Mouse (Mus musculus) right cerebral cortex, postnatal 10 days (tissue): ENCODE measurements around the gene Dnaic2.

Experiments
- DNase-seq, 2 experiments: peaks; one replicate each; pipeline ENCODE4 v3.0.0; 2021; ENCODE audit warnings: low spot score in 2 of 2

Gene Dnaic2

GRCm38 (mm10) chr11:114702311-114702995 lies 24.8 kb upstream of the Dnaic2 start:
- DNase-seq: peak in 1 of 2 experiments; percentile 57

DNA sequence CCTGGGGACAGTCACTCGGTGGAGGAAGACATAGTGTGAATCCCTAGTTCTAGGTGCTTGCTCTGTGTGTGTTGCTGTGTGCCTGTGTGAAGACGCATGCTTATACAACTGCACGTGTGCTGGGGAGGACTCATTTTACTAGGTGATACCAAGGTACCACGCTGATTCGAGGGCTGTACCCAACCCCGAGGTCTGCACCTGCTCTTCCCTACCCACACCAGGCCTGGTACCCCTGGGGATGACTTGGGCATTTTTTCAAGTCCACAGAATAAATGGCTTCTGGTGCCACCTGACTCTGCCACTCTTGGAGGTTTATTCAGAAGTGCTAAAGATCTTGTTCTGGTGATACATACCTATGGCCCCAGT lies 24.2 kb upstream of the Dnaic2 start:
- no peak for DNase-seq

- DNase-seq: peak; percentile 90 to 92
Observed at GRCm38 (mm10) chr11:114704071-114704913, 22.9 kb upstream of the Dnaic2 start.

DNA sequence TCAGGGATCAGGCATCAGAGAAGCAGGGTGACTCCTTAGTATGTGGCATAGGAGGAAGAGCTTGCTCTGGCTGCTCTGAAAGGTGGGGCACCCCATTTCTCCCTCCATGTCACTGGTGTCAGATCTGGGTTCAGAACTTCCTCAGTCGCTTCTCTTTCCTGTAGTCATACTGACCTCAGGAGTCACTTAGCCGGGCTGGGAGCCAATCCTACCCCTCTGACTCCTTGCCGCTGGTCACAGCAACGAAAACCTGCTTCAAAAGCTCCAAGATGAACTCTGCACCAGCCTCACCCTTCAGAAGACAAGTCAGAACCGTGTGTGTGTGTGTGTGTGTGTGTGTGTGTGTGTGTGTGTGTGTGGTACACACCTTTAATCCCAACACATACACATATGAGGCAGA lies 20.9 kb upstream of the Dnaic2 start:
- no peak for DNase-seq

DNA sequence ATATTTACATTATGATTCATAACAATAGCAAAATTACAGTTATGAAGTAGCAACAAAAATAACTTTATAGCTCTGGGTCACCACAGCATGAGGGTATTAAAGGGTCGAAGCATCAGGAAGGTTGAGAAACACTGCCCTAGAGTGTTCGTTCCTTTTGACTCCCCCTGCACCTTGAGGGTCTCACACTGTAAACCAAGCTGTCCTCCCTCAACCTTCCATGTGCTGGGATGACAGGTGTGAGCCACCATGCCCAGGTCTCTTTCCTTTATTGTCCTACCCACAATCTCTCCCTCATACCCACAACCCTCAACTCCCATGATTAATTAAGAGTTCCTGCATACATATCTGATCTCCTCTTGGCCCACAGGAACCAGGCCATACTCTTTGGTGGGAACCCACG lies 15.8 kb upstream of the Dnaic2 start:
- no peak for DNase-seq

DNA sequence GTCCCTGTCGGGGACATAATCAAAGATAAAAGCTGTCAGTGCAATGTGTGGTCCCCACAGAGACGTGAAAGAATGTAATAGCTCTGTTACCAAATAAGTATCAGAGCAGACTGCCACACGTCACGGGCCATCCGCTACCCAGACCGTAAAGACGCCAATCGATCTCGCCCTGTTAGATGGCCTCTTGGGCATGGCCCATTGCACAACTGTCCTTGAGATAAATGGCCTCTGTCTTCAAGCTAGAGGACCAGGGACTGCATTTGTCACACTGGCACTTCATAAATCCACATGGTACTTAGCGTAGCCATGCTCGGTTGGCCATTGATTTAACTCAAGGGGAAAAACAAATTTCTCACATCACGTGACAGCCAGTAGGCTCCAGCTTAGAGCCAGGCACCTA lies 15.3 kb upstream of the Dnaic2 start:
- DNase-seq: no peak

GRCm38 (mm10) chr11:114714526-114714925 lies 12.7 kb upstream of the Dnaic2 start:
- DNase-seq: peak; percentile 50 to 61

DNA sequence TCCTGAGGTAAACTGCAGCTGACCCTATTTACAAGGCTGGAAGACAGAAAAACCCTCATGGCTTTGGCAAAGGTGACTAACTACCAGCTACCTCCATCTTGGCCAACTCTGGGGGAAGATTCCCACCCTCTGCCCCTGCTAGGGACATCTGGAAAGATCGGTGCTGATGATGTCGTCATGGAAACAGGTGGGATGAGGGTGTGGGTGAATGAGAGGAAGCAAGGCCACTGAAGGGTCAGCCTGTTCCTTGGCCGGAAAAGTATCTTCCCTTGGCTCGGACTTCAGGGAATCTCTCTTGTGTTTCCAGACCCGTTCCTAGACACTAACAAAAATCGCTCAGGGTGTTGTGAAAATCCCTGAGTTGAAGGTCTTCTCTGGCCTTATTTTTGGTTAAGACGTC lies 11.7 kb upstream of the Dnaic2 start:
- DNase-seq: no peak

GRCm38 (mm10) chr11:114720535-114720934 lies 6.7 kb upstream of the Dnaic2 start:
- no peak for DNase-seq

- DNase-seq: no peak
Observed at GRCm38 (mm10) chr11:114722438-114722837, 4.8 kb upstream of the Dnaic2 start.

DNA sequence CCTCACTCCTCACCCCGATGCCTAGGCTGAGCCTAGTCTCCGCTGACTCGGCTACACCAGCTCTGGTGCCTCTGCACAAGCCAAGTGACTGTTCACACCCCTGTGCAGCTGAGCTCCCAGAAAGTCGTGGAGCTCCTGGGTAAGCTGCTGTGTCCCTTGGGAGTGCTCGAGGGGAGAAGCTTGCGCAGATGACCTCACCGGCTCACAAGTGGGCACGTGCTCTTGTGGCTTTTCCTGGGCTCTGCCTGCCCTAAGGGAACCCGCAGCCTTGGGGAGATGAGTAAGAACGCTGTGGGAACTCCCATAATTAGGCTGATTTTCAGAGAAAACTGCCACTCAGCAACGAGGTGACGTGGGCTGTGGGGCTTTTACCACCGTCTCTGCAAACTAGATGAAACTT lies 4.2 kb upstream of the Dnaic2 start:
- DNase-seq: no peak

DNA sequence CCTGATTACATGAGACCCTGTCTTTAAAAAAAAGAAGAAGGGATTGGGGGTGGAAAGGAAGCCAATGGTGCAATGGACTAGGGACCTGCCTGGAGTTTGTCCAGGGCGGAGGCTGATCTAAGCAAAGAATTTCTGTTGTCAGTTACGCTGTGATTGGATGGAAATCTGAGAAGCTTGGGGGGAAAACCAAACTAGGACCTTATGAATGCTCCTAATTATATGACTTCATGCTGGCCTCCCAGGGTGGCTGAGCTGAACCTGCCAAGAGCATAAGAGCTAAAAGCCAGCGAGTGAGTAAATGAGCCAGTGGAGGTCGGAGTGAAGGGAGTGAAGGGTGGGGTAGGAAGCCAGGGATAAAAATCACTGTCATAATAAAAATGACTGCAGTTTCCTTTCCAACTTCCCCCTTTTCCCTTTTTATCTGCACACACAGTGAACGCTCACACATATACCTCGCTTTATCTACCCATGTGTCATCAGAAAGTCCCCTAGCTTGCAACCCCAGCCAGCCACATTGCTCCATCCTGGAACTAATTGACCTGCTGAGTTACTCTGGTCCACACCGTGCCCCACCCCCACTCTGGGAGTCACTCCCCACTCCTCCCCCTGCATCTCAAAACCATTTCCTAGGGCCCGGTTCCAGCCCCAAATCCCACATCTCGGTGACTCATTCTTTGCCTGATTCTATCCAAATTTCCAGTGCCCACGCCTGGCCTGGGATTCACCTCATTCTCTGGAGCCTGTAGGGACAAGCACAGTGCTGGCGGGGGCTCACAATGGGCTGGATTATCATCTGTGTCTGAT lies 2.2 kb upstream of the Dnaic2 start:
- no peak for DNase-seq

DNA sequence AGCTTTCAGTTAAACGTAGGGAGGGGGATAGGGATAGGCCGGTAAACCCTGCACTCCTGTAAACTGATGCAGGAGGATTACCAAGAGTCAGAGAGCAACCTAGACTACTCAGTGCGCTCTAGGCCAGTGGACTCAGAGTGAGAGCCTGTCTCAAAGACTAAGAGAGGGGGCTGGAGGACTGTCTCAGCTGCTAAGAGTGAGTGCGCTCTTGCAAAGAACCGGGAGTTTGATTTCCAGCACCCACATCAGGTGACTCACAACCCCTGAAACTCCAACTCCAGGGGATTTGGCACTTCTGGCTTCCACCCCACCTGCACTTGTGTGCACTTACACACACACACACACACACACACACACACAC lies 598 bp downstream of the Dnaic2 start:
- DNase-seq: no peak

DNA sequence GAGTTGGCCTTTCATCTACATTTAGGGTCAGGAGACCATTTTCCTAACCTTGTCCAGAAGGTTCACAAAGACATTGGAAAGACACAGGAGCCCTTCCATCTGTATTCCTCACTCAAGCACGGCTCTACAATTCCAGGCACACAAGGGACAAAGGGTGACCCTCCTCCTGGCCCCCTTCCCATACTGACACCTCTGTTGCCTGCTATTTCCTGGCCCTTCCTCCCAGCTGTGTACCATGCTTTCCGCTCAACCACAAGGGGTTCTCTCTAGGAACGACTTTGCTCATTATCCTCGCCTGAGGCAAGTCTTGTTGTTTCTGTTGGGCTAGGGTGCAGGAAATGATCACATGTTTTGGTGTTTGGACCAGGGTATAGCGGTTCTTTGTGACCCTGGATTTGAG lies 1.1 kb downstream of the Dnaic2 start:
- no peak for DNase-seq

GRCm38 (mm10) chr11:114729832-114730363 lies 2.7 kb downstream of the Dnaic2 start:
- no peak for DNase-seq

- DNase-seq: no peak
Observed at GRCm38 (mm10) chr11:114731711-114732110, 4.5 kb downstream of the Dnaic2 start.

DNA sequence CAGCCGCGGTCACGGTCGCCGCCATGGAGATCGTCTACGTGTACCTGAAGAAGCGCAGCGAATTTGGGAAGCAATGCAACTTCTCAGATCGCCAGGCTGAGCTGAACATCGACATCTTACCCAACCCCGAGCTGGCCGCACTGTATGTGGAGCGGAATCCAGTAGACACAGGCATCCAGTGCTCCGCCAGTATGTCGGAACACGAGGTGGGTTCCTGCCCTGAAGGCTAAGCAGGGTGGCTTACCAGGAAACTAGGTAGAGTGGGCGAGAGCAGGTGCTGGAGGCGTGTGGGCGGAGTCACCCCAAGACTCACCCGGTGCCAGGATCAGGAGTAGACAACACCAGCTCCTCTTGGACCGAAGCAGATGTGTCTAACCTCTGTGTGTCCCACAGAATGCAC lies 5.7 kb downstream of the Dnaic2 start:
- no peak for DNase-seq

GRCm38 (mm10) chr11:114736111-114736510 lies 8.9 kb downstream of the Dnaic2 start:
- no peak for DNase-seq

GRCm38 (mm10) chr11:114736913-114737624 lies 9.9 kb downstream of the Dnaic2 start:
- DNase-seq: peak; percentile 51 to 68

DNA sequence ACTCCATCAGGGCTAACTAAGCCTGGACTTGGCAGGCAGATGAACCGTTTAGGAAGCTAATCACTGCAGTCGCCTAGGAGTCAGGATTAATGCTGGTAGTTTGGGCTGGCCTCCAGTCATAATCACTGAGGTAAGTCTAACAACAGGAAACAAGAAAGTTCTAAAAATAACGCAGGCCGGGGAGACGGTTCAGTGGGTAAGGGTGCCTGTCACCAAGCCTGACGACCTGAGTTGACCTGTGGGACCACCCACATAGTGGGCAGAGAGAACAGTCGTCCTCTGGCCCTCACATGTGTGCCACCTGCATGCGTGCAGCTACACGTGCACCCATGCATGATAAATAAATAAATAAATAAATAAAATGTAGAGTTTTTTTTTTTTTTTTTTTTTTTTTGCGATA lies 13.4 kb downstream of the Dnaic2 start:
- DNase-seq: no peak

GRCm38 (mm10) chr11:114741451-114741850 lies 14.2 kb downstream of the Dnaic2 start:
- DNase-seq: no peak

DNA sequence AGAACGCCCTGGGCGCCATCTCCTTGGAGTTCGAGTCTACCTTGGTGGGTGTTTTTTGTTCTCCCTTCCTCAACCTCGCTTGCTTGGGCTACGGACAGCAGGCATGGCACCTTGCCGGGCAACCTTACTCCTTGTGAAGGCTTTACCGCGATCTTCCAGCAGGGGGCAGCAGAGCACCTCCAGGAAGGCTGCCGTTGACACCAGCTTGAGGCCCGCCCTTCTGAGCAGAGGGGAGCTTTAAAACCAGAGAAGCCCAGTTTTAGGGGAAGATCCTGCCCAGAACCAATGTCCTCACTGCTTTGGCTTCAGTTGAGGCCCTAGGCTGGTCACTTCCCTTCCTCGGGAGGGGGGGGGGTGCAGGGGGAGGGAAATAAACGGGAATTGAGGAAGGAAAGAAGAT lies 17.9 kb downstream of the Dnaic2 start:
- peak; percentile 89 to 93 for DNase-seq
